Mouse (Mus musculus) hematopoietic stem cell, adult 5-6 weeks (primary cell): Measurements from ENCODE around the gene Dnah2. TPM values are rescaled to one million over a fixed set of nuclear protein-coding genes. Genes with fewer than 3 reads are reported as not detected.
A peak's percentile ranks its signal among the peaks of the same experiment; 100 is the strongest.
"Not testable (repeated sequence)": the region's sequence is repeated elsewhere in the genome, so short reads cannot be mapped to it uniquely, and the experiment has no call there.

Experiments used
- ATAC-seq, 2 experiments: fragments of 125-278 bp in 1 of 2; replicated peaks in 1 of 2; 2 replicates each; pipeline ENCODE4 v1.8.0; 2016 to 2017; ENCODE audit warnings: inconsistent platforms in 2 of 2, mild to moderate bottlenecking in 2 of 2, moderate number of reproducible peaks in 2 of 2, low read depth in 1 of 2, moderate TSS enrichment in 1 of 2; ENCODE audit not compliant: low FRiP score in 2 of 2, poor library complexity in 2 of 2, severe bottlenecking in 2 of 2, insufficient read depth in 1 of 2, low TSS enrichment in 1 of 2
- total RNA-seq: library from RNA; stranded (forward); fragments of 172-1452, 232-1000 nt; gene quantifications from 2 replicates; pipeline ENCODE4 v1.2.3, GENCODE M21; 2017

Dnah2 gene
- total RNA-seq, 1 experiment from 2014 or later = not detected

DNA sequence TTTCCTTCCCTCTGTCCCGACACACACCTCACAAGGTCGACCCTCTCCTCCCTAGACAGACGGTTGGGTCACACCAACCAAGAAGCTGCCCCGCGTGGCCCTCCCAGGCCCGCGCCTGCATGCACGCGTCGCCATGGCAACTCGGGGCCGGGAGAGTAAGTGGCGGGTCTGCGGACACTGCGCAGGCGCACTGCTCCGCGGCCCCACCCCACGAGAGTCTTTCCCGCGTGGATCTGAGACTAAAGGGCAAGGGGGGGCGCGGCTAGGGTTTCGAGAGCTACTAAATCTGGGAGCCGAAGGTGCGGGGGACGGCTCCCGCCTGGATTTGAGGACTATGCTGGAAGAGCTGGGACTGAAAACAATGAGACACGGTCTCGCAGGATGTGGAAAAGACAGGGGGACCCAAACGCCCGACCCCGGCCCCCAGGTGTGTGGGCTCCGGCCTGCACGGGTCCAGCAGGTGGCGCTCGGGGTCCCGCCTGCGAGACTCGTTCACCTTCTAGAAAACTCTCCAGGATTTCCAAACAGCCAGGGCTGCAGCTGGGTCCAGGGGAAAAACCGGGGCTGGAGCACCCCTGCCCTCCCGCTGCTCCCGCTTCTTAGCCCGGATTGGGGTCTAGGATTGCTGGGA lies 2.4 kb downstream of the Dnah2 start:
- peak; percentile 38 to 46; a peak in 3 of 4 replicates for ATAC-seq

DNA sequence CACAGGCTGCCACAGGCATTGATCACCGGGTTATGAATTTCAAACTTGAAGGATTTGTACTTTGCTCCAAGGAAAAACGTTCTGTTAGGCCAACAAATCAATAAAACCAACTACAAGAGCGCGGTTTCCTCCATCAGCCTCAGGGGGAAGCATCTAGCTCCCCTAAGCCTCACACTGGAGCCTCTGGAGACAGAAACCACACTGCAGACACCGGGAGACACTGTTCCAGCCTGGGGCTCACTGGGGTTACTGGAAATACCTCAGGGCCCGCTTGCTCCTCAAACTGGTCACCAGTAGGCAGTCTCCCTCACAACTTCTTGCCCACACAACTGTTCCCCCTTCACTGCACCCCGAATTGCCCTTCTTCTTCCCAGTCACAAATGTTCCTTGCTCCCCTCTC lies 3.0 kb downstream of the Dnah2 start:
- peak; percentile 29 to 34; a peak in 1 of 4 replicates for ATAC-seq

DNA sequence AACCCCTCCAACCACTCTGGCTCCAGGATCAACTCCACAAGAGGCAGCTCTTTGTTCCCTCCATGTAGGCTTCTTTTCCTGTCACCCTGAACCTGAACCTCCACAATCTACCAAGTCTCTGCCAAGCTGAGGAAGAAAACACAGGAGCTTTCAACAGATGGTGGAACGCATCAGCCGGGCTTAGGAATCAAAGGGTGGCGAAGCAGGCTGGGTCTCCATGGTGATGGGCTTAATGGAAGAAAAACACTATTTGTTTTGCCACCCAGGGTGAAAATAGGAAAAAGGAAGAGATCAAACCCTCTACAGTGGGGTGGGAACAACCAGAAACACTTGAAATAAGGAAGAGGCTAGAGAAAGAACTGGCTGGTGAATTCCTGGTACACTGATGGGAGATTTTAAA lies 5.3 kb downstream of the Dnah2 start:
- no peak for ATAC-seq

DNA sequence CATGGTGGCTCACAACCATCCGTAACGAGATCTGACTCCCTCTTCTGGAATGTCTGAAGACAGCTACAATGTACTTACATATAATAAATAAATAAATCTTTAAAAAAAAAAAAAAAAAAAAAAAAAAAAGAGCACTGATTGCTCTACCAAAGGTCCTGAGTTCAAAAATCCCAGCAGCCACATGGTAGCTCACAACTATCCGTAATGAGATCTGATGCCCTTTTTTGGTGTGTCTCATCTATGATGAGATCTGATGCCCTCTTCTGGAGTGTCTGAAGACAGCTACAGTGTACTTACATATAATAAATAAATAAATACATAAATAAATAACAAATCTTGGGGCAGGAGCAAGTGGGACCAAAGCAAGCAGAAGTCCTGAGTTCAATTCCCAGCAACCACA lies 7.2 kb downstream of the Dnah2 start:
- not testable (repeated sequence) for ATAC-seq

DNA sequence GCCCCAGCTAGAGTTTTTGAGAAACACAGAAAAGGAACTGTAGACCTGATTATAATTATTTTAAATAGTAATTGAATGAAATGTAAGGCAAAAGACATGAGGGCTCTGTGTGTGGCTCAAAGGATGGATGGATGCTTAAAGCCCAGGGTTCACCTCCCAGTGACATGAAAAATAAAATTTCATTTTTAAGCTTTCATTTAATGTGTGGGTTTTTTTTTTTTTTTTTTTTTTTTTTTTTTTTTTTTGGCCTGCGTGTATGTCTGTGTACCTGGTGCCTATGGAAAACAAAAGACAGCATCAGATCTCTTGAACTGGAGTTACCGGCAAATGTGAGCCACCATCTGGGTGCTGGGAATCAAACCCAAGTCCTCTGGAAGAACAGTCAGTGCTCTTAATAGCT lies 8.2 kb downstream of the Dnah2 start:
- no peak for ATAC-seq

DNA sequence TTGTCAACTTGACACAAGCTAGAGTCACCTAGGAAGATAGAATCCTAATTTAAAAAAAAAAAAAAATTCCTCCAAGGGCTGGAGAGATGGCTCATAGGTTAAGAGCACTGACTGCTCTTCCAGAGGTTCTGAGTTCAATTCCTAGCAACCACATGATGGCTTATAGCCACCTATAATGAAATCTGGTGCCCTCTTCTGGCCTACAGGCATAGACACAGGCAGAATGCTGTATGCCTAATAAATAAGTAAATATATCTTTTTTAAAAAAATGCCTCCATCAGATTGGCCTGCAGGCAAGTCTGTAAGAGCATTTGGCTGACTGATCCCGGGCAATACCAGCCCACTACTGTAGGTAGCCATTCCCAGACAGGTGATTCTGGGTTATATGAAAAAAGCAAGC lies 13.9 kb downstream of the Dnah2 start:
- ATAC-seq = no peak

DNA sequence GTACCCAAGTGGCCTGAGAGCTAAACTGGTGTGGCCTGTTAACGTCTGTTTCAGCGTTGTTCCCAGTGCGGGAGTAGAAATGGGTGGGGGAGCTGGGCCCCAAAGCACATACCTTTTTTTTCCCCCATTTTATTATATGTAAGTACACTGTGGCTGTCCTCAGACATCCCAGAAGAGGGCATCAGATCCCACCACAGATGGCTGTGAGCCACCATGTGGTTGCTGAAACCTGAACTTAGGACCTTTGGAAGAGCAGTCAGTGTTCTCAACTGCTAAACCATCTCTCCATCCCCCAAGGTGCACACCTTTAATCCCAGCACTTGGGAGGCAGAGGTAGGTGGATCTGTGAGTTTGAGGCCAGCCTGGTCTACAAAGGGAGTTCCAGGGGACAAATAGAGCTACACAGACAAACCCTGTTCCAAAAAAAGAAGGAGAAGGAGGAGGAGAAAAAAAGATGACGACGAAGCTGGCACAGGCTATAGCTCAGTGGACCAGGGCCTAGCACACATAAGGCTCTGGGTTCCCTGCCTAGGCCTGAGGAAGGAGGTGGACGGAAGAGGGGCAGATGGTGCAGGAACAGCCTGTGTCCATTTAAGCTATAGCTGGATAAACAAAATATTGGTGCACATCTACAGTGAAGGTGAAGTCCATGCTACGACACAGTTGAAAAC lies 16.3 kb downstream of the Dnah2 start:
- ATAC-seq = no peak

DNA sequence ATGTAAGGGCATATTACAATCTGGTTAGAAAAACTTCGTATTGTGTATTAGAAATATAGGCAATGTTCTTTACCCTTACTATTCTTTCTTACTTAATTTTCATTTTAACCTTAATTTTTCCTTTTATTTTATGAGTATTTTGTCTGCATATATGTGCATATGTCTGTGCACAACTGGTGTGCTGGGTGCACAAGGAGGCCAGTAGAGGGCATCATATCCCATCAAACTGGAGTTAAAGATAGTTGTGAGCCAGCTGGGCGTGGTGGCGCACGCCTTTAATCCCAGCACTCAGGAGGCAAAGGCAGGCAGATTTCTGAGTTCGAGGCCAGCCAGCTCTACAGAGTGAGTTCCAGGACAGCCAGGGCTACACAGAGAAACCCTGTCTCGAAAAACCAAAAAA lies 18.2 kb downstream of the Dnah2 start:
- not testable (repeated sequence) for ATAC-seq

DNA sequence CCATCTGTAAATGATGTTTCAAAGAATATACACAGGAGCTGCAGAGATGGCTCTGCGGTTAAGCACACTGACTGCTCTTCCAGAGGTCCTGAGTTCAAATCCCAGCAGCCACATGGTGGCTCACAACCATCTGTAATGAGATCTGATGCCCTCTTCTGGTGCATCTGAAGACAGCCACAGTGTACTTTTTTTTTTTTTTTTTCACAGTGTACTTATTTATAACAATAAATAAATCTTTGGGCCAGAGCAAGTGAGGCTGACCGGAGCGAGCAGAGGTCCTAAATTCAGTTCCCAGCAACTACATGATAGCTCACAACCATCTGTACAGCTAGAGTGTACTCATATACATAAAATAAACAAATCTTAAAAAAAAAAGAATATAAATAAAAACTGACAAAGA lies 18.6 kb downstream of the Dnah2 start:
- not testable (repeated sequence) for ATAC-seq

DNA sequence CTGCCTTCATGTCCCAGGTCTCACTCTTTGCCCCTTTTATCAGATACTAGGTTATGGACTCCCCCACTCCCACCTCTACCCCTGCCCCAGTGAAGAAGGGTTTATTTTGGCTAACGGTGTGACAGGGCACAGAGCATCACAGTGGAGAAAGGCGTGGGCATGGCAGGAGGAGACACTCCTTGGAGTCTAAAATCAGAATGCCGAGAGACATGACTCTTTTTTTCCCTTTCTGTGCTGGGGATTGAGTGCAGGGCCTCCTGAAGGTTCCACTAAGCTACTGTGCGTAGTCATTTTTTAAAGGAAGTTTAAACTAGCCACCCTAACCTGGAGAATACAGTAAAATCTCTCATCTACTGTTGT lies 20.9 kb downstream of the Dnah2 start:
- no peak for ATAC-seq

DNA sequence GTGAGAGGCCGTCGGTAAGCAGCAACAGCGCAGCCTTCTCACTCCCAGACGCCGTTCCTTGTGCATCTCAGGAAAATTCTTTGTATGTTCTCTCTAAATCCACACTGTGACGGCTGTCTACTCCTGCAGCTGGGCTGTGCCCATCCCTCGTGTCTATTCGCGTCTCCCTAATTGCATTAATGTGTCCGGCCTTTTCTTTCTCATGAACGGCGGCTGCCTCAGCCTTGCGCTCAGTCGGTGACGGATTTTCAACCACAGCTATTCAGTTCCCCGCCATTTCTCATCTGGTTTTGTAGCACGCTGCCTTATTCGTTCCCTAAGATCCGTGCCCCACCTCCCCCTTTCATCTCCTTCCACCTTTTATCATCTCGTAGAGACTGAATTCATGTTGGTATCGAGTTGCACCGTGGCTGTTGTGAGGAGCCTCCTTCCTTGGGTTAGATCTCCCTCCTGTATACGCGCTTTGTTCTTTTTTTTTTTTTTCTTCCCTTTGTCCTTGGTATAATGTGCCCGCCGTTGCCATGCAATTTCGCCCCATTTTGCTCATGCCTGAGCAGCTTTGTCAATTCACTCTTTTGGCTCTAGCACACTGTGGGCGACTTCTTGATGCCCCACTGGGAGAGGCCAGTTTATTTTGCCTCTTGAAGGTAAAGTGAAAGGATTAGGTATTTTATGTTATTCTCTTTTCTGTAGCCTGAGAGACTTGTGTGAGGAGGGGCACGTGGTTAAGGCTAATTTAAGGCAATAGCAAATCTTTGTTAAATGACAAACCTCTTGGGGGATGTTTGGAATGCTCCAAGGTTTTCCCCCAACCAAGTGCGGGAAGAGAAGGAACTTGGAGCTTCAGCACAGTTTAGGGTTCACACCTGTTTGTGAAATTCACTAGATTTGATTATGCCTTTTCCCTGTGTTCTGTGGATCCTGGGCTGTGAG lies 21.5 kb downstream of the Dnah2 start:
- ATAC-seq = no peak; a peak in 1 of 4 replicates

DNA sequence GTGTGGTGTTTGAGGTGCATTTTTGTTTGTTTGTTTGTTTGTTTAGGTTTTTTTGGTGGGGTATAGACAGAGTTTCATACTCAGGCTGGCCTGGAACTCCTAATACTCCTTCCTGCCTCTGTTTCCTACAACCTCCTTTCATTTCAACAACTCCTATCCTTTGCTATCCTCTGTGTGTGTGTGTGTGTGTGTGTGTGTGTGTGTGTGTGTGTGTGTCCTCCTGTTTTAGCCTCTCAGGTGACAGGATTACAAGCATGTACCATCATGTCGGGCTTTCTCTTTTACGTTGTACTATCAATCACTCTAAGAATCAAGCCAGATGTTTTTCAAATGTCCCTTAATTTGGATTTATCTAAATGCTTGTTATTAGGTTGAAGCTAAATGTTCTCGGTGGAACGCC lies 22.3 kb downstream of the Dnah2 start:
- no peak for ATAC-seq

DNA sequence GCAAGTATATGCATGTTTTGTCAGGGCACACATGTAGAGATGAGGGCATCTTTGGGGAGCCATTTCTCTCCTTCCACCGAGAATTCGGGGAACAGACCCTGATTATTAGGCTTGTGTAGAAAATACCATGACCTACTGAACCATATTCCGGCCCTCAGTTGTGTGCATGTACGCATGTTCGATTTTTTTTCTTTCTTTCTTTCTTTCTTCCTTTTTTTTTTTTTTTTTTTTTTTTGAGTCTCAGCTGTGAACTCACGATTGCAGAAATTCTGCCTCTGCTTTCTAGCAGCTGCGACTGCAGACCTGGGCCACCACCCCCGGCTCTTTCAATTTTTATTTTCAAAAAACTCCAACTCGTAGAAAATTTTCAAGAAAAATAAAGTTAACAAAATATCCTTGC lies 23.2 kb downstream of the Dnah2 start:
- ATAC-seq = no peak

DNA sequence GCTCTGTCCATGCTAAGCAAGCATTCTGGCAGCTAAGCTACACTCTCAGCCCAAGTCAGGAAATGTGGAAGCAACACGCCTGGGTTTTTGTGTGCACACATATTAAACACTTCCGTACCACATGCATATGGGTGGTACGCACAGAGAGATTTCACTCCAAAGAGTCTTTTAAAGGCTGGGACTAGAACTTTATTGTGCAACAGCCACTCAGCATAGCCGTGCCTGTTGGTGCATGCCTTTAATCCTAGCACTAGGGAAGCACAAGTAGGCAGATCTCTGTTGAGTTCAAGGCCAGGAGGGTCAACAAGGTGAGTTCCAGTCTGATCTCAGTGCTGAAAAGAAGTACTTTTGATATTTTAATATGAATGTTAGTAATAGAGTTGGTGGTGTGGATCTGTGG lies 25.3 kb downstream of the Dnah2 start:
- ATAC-seq = no peak

DNA sequence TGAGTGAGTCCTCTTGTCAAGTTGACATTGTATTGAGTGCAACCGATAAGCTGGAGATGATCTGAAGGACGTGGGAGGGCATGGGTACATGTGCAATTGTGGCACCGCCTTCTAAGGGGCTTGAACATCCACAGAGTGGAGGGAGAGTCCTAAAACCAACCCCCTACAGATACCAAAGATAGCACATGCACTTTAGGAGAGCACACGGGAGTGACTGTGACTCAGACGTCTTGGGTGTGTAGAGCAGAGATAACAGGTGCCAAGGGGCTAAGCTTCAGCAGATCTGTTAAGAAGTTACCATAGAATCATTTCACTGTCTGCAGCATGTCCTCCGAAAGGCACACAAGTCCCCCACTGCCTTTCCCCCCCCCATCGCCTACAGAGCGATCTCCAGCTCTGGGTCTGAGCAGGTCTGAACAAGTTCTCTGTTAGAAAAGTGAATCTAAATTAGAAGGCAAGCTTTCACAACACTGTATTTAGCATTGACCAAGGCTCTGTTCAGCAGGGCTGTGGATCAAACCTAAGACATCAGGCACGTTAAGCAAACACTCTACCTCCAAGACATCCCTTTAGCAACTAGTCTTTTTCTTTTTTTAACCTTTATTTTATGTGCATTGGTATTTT lies 27.3 kb downstream of the Dnah2 start:
- ATAC-seq = no peak

DNA sequence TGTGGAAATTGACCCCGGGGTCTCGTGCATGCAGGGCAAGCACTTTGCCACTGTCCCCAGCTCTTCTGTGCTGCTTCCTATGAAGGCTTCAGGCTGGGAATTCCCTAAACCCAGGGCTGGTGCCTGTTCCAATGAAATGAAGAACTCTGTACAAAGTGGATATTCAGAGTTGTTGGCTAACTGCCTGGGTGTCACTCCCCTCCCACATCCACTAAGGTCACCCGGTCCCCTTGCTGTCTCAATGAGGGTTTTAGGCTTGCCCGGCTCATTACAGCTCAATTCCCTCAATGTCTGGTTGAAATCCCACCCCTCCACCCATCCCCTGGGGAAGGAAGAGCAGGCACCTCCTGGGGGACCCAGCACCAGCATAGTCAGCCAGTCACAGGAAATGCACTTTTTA lies 28.9 kb downstream of the Dnah2 start:
- no peak for ATAC-seq

DNA sequence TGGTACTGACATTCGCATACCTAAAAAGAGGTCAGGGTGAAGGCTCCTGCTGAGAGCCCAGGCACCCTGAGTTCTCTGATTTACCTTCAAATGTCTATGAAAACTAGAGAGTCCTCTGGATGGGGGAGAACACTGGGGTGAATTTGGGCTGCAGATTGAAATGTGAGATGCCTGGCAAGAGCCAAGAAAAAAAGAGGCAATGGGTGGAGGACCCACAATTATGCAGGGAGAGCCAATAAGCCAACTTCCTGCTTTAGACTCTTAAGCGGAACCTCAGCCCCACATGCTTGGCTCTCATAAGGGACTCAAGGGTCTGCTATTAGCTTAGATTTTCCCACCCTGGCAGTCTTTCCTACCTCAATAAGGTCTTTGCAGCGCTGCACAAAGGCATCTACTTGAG lies 32.2 kb downstream of the Dnah2 start:
- ATAC-seq = no peak

DNA sequence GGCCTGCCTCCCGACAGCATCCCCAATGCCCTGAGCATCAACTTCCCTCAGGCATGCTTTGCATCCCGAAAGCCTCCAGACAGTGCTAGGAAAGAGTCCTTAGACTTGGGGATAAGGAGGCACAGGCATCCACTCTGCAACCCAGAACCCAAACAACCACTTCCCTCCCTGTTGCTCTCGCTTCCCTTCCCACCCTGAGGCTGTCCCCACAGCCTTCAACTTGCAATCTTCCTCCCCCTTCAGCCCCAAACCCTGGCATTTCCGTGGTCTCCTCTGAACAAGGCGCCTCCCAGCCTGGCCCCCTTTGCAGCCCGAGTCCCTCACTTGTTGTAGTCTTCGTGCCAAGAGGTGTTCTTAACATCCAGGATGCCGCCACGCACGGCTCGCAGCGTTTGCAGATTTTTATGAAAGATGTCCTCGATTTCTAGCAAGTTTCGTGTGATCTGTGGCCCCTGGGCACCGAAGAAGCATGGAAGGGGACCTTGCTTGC lies 32.7 kb downstream of the Dnah2 start:
- no peak; a peak in 1 of 4 replicates for ATAC-seq
